Mouse (Mus musculus): ENCODE measurements around the gene Fam71e2. TPM values are rescaled to one million over a fixed set of nuclear protein-coding genes. Genes with fewer than 3 reads are reported as not detected.

Fam71e2 gene
- polyA plus RNA-seq, 1 experiment from 2014 or later, result not detected

GRCm38 (mm10) chr7:4792278-4793212 is 21.4 kb upstream of the Fam71e2 start, which contains the start of gene Rpl28:
Gene Rpl28, plus strand, starts transcription at chr7:4792874.
- peaks cover 36% of the 10 kb centered on the region for H3K27me3 ChIP-seq (ENCODE audit: poor library complexity, severe bottlenecking)
- H3K4me1 ChIP-seq, result peaks cover 29% of the 10 kb centered on the region
- WGBS, result 2% methylated on average over 54 of the region's 54 CpGs
- peak; percentile 96 for DNase-seq (ENCODE audit: extremely low spot score, low spot score)
- H3K9me3 ChIP-seq, result no peaks in the 10 kb centered on the region
- peak within 1 kb of the TSS; percentile 98 for H3K27ac ChIP-seq
- peaks cover 42% of the 10 kb centered on the region for H3K36me3 ChIP-seq (replicated peaks)
- H3K4me3 ChIP-seq, result peak within 1 kb of the TSS; percentile 92

DNA sequence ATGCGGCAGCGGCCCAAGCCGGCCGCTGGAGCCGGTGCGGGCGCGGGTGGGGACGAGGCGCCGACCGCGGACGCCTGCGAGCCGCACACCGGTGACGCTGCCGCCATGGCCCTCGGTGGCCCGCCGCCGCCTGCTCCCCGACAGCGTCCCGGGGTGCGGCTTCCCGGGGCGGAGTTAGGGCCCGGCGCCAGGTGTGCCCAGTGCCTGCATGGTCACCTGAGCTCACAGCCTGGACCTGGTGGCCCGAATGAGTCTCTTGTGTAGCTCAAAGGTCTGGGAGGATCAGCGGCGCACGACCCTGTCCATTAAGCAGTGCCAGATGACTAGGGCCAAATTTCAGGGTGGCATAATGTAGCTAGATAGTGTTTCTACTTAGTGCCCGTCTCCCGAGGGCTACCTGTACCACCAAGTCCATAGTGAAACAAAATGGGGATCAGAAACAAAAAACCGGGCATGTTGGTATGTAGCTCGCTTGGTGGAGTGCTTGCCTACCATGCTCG is 18.4 kb upstream of the Fam71e2 start, which contains the start of gene Tmem238:
Gene Tmem238, minus strand, starts transcription at position 221 of the 500 bp plus-strand sequence.
- Histone ChIP-seq H3K9me3 (no peaks in the 10 kb centered on the region), H3K4me3 (peak within 1 kb of the TSS; percentile 67), H3K36me3 (replicated peaks) (peaks cover 12% of the 10 kb centered on the region), H3K4me1 (peaks cover 25% of the 10 kb centered on the region), H3K27ac (peak within 1 kb of the TSS; percentile 91), H3K27me3 (ENCODE audit: poor library complexity, severe bottlenecking) (peaks cover 50% of the 10 kb centered on the region)
- 7% methylated on average over 40 of the region's 40 CpGs for WGBS
- DNase-seq (ENCODE audit: extremely low spot score, low spot score), result no peak

- 3% methylated on average over 63 of the region's 64 CpGs for WGBS
- H3K27ac ChIP-seq, result peak overlapping the region; percentile 91
Measured at GRCm38 (mm10) chr7:4788499-4789435, 17.7 kb upstream of the Fam71e2 start.

DNA sequence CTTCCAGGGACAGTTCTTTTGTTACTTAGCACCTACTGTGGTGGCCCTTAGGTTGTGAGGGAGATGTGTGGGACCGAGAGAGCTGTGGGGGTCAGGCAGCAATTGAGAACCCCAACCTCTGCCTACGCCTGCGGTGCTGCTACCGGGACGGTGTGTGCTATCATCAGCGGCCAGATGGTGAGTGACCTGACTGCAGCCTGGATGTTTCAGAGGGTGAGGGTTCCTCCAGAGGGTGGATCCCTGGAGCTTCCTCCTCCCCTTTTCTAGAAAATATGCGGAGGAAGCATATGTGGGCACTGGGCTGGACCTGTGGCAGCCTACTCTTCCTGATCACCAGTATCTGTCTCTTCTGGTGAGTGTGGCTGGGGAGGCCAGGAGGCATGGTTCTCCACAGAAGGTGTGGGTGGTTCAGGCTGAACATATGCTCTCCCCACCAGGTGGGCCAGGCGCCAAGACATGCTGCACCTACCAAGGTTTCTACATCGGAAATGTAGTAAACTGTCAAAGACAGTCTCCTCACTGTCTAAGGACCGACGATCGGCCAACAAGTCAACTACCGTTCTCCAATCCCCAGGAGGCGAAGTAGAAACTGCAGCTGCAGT is 12.7 kb upstream of the Fam71e2 start:
- DNase-seq (ENCODE audit: extremely low spot score, low spot score), result no peak
- H3K27ac ChIP-seq, result no peak overlapping the region
- H3K36me3 ChIP-seq (replicated peaks), result no peaks in the 10 kb centered on the region
- peaks cover 75% of the 10 kb centered on the region for H3K27me3 ChIP-seq (ENCODE audit: poor library complexity, severe bottlenecking)
- H3K4me1 ChIP-seq, result peaks cover 22% of the 10 kb centered on the region
- no peak overlapping the region for H3K4me3 ChIP-seq
- WGBS, result 86% methylated on average over 14 of the region's 14 CpGs
- no peaks in the 10 kb centered on the region for H3K9me3 ChIP-seq

More at GRCm38 (mm10) chr7:4788499-4789435, 17.7 kb upstream of the Fam71e2 start:
- peak; percentile 76 for DNase-seq (ENCODE audit: extremely low spot score, low spot score)
- H3K9me3 ChIP-seq, result no peaks in the 10 kb centered on the region
- H3K4me1 ChIP-seq, result peaks cover 18% of the 10 kb centered on the region
- H3K27me3 ChIP-seq (ENCODE audit: poor library complexity, severe bottlenecking), result peaks cover 50% of the 10 kb centered on the region
- peaks cover 5% of the 10 kb centered on the region for H3K36me3 ChIP-seq (replicated peaks)
- peak overlapping the region; percentile 67 for H3K4me3 ChIP-seq

GRCm38 (mm10) chr7:4782759-4783158 is 11.7 kb upstream of the Fam71e2 start, which contains the start of the genes Il11 and Tmem190:
Gene Il11, minus strand, starts transcription at chr7:4782859.
Gene Tmem190, plus strand, starts transcription at chr7:4782937.
- 70% methylated on average over 2 of the region's 2 CpGs for WGBS
- Histone ChIP-seq H3K36me3 (replicated peaks) (no peaks in the 10 kb centered on the region), H3K27ac (0 out of 2 replicates have a peak within 1 kb of the TSS, but pooled peaks have one; percentile 44), H3K4me3 (no peak within 1 kb of the TSS), H3K27me3 (ENCODE audit: poor library complexity, severe bottlenecking) (peaks cover 75% of the 10 kb centered on the region), H3K4me1 (peaks cover 25% of the 10 kb centered on the region), H3K9me3 (no peaks in the 10 kb centered on the region)
- no peak for DNase-seq (ENCODE audit: extremely low spot score, low spot score)

DNA sequence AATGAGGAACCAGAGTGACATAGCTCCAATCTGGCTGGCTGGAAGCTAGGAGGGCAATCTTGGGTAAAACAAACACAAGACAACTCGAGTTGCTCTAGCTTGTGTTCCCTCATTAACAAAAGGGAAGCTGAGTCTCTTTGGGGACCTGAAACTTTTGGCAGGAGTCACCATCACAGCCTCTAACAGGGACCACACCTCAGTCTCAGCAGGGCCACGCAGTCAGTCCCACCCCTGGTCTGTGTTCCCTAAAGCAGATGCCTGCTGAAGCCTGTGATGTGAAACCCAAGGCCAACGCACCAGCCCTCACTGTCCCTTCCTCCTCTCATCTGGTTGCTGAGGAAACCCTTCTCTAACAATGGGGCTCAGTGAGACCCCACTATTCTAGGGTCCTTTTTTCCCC is 11.0 kb upstream of the Fam71e2 start:
- H3K27me3 ChIP-seq (ENCODE audit: poor library complexity, severe bottlenecking), result peaks cover 75% of the 10 kb centered on the region
- DNase-seq (ENCODE audit: extremely low spot score, low spot score), result no peak
- no peaks in the 10 kb centered on the region for H3K36me3 ChIP-seq (replicated peaks)
- peaks cover 31% of the 10 kb centered on the region for H3K4me1 ChIP-seq
- no peak overlapping the region for H3K4me3 ChIP-seq
- no peaks in the 10 kb centered on the region for H3K9me3 ChIP-seq
- H3K27ac ChIP-seq, result no peak overlapping the region
- 60% methylated on average over 3 of the region's 3 CpGs for WGBS

- no peak overlapping the region for H3K4me3 ChIP-seq
Measured at GRCm38 (mm10) chr7:4779921-4780320, 8.8 kb upstream of the Fam71e2 start.

GRCm38 (mm10) chr7:4777851-4778637 is 6.9 kb upstream of the Fam71e2 start:
- Histone ChIP-seq H3K36me3 (replicated peaks) (no peaks in the 10 kb centered on the region), H3K27ac (no peak overlapping the region; the same call in 1 of the 2 replicates), H3K4me1 (peaks cover 36% of the 10 kb centered on the region), H3K27me3 (ENCODE audit: poor library complexity, severe bottlenecking) (peaks cover 95% of the 10 kb centered on the region), H3K9me3 (peaks cover 4% of the 10 kb centered on the region; the same call in 1 of the 2 replicates), H3K4me3 (peak overlapping the region; percentile 41)
- DNase-seq (ENCODE audit: extremely low spot score, low spot score), result no peak
- 3% methylated on average over 20 of the region's 20 CpGs for WGBS

More at GRCm38 (mm10) chr7:4779921-4780320, 8.8 kb upstream of the Fam71e2 start:
- Histone ChIP-seq H3K27me3 (ENCODE audit: poor library complexity, severe bottlenecking) (peaks cover 87% of the 10 kb centered on the region), H3K9me3 (peaks cover 4% of the 10 kb centered on the region; the same call in 1 of the 2 replicates), H3K4me1 (peaks cover 36% of the 10 kb centered on the region), H3K36me3 (replicated peaks) (no peaks in the 10 kb centered on the region), H3K27ac (no peak overlapping the region)
- 43% methylated on average over 5 of the region's 5 CpGs for WGBS
- DNase-seq (ENCODE audit: extremely low spot score, low spot score), result no peak

GRCm38 (mm10) chr7:4776861-4777830 is 6.0 kb upstream of the Fam71e2 start:
- H3K4me3 ChIP-seq, result peak overlapping the region; percentile 41
- H3K27me3 ChIP-seq (ENCODE audit: poor library complexity, severe bottlenecking), result peaks cover 86% of the 10 kb centered on the region
- peaks cover 36% of the 10 kb centered on the region for H3K4me1 ChIP-seq
- no peak overlapping the region for H3K27ac ChIP-seq
- peaks cover 4% of the 10 kb centered on the region; the same call in 1 of the 2 replicates for H3K9me3 ChIP-seq
- 1% methylated on average over 41 of the region's 56 CpGs for WGBS
- H3K36me3 ChIP-seq (replicated peaks), result no peaks in the 10 kb centered on the region
- peak; percentile 82 for DNase-seq (ENCODE audit: extremely low spot score, low spot score)

- H3K4me1 ChIP-seq, result peaks cover 31% of the 10 kb centered on the region
- H3K4me3 ChIP-seq, result no peak overlapping the region
- no peak overlapping the region for H3K27ac ChIP-seq
- 59% methylated on average over 10 of the region's 10 CpGs for WGBS
- no peaks in the 10 kb centered on the region for H3K36me3 ChIP-seq (replicated peaks)
- peaks cover 4% of the 10 kb centered on the region; the same call in 1 of the 2 replicates for H3K9me3 ChIP-seq
- H3K27me3 ChIP-seq (ENCODE audit: poor library complexity, severe bottlenecking), result peaks cover 79% of the 10 kb centered on the region
- no peak for DNase-seq (ENCODE audit: extremely low spot score, low spot score)
Measured at GRCm38 (mm10) chr7:4776131-4776530, 5.0 kb upstream of the Fam71e2 start.
